Mouse (Mus musculus): ENCODE measurements at regions not wholly inside any gene's neighbourhood (a gene's known extent, or its start where the extent isn't known, plus 50 kb on each side); places are given as distances from the start of the nearest gene placed in this dataset.

- Histone ChIP-seq H3K27ac (ENCODE audit: low read length) (peak overlapping the region; percentile 50; the same call in 1 of the 2 replicates), H3K27me3 (ENCODE audit: insufficient read depth, low read length) (peaks cover 2% of the 10 kb centered on the region; the same call in 1 of the 2 replicates), H3K4me1 (ENCODE audit: insufficient read depth, low read length) (peaks cover 30% of the 10 kb centered on the region), H3K36me3 (ENCODE audit: insufficient read depth, low read length) (no peaks in the 10 kb centered on the region), H3K9ac (replicated peaks; ENCODE audit: low read length) (0 out of 2 replicates have a peak overlapping the region, but pooled peaks have one; percentile 13), H3K9me3 (ENCODE audit: low read length) (no peaks in the 10 kb centered on the region), H3K4me2 (replicated peaks; ENCODE audit: low read depth, low read length) (no peak overlapping the region), H3K4me3 (ENCODE audit: low read length) (no peak overlapping the region)
- 0 out of 2 replicates have a peak, but pooled peaks have one; percentile 29 for ATAC-seq (ENCODE audit: low FRiP score, low TSS enrichment)
- WGBS: 22% methylated on average over 13 of the region's 13 CpGs
These were observed 413.7 kb upstream of the Mgmt start for GRCm38 (mm10) chr7:136480641-136481202.

GRCm38 (mm10) chr7:136483237-136483636 is 411.2 kb upstream of the Mgmt start:
- H3K27ac ChIP-seq (ENCODE audit: low read length): no peak overlapping the region
- peaks cover 26% of the 10 kb centered on the region for H3K4me1 ChIP-seq (ENCODE audit: insufficient read depth, low read length)
- no peaks in the 10 kb centered on the region for H3K9me3 ChIP-seq (ENCODE audit: low read length)
- H3K27me3 ChIP-seq (ENCODE audit: insufficient read depth, low read length): peaks cover 7% of the 10 kb centered on the region; the same call in 1 of the 2 replicates
- H3K4me3 ChIP-seq (ENCODE audit: low read length): no peak overlapping the region
- H3K4me2 ChIP-seq (replicated peaks; ENCODE audit: low read depth, low read length): no peak overlapping the region
- no peaks in the 10 kb centered on the region for H3K36me3 ChIP-seq (ENCODE audit: insufficient read depth, low read length)
- no peak for ATAC-seq (ENCODE audit: low FRiP score, low TSS enrichment)
- no peak overlapping the region for H3K9ac ChIP-seq (replicated peaks; ENCODE audit: low read length)

DNA sequence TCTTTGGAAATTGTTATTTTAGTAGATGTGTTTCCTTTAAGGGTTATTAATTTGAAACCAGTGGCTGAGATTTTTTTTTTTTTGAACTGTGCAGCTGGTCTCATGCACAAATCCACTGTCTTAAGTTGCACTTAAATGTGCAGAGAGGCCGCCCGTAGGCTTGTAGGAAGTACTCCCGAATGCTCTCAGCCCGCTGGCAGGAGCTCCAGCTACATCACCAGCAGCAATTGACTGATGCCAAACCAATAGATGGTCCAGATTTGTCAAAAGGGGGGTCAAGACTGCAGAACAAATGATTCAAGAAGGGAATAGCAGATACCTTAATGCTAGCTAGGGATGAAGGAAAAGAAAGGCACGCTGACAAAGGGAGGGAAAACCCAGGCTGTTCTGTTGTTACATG is 406.9 kb upstream of the Mgmt start:
- 30% methylated on average over 5 of the region's 5 CpGs for WGBS
- Histone ChIP-seq H3K4me2 (replicated peaks; ENCODE audit: low read depth, low read length) (no peak overlapping the region), H3K9me3 (ENCODE audit: low read length) (no peaks in the 10 kb centered on the region), H3K9ac (replicated peaks; ENCODE audit: low read length) (no peak overlapping the region), H3K36me3 (ENCODE audit: insufficient read depth, low read length) (no peaks in the 10 kb centered on the region), H3K4me3 (ENCODE audit: low read length) (no peak overlapping the region), H3K27ac (ENCODE audit: low read length) (no peak overlapping the region), H3K4me1 (ENCODE audit: insufficient read depth, low read length) (peaks cover 6% of the 10 kb centered on the region; the same call in 1 of the 2 replicates), H3K27me3 (ENCODE audit: insufficient read depth, low read length) (peaks cover 25% of the 10 kb centered on the region; the same call in 1 of the 2 replicates)
- ATAC-seq (ENCODE audit: low FRiP score, low TSS enrichment): no peak

GRCm38 (mm10) chr7:136494862-136495261 is 399.6 kb upstream of the Mgmt start:
- H3K9me3 ChIP-seq (ENCODE audit: low read length): no peaks in the 10 kb centered on the region
- peaks cover 56% of the 10 kb centered on the region for H3K27me3 ChIP-seq (ENCODE audit: insufficient read depth, low read length)
- no peak overlapping the region for H3K4me2 ChIP-seq (replicated peaks; ENCODE audit: low read depth, low read length)
- H3K9ac ChIP-seq (replicated peaks; ENCODE audit: low read length): no peak overlapping the region
- H3K4me3 ChIP-seq (ENCODE audit: low read length): no peak overlapping the region
- no peak for ATAC-seq (ENCODE audit: low FRiP score, low TSS enrichment)
- H3K4me1 ChIP-seq (ENCODE audit: insufficient read depth, low read length): peaks cover 11% of the 10 kb centered on the region
- no peaks in the 10 kb centered on the region for H3K36me3 ChIP-seq (ENCODE audit: insufficient read depth, low read length)
- no peak overlapping the region for H3K27ac ChIP-seq (ENCODE audit: low read length)
- WGBS: 51% methylated on average over 3 of the region's 3 CpGs

- no peaks in the 10 kb centered on the region for H3K9me3 ChIP-seq (ENCODE audit: low read length)
- peak overlapping the region; percentile 42; the same call in 1 of the 2 replicates for H3K9ac ChIP-seq (replicated peaks; ENCODE audit: low read length)
- peak overlapping the region; percentile 28 for H3K4me2 ChIP-seq (replicated peaks; ENCODE audit: low read depth, low read length)
- ATAC-seq (ENCODE audit: low FRiP score, low TSS enrichment): no peak
- H3K36me3 ChIP-seq (ENCODE audit: insufficient read depth, low read length): no peaks in the 10 kb centered on the region
- peak overlapping the region; percentile 32; the same call in 1 of the 2 replicates for H3K27ac ChIP-seq (ENCODE audit: low read length)
- 42% methylated on average over 19 of the region's 19 CpGs for WGBS
- peaks cover 57% of the 10 kb centered on the region for H3K27me3 ChIP-seq (ENCODE audit: insufficient read depth, low read length)
- H3K4me1 ChIP-seq (ENCODE audit: insufficient read depth, low read length): peaks cover 8% of the 10 kb centered on the region
- no peak overlapping the region for H3K4me3 ChIP-seq (ENCODE audit: low read length)
These were observed 397.8 kb upstream of the Mgmt start for GRCm38 (mm10) chr7:136496335-136497242.

DNA sequence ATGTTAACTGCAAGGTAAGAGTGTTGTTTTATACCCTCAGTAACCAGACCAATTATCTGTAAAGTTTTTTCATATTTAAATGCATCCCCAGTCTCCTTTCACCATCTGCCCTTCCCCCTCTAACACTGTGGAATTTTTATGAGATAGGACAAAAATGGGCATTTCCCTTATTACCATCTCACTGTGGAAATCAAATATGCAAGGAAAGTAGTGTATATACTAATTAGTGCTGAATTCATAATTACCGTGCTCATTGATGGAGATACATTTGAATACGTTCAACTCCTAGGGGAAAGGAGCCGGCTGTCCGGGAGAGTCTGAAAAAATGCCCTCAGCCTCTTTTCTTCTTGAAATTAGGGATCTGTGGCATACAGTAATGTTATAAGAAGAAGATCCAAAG is 394.4 kb upstream of the Mgmt start:
- H3K4me1 ChIP-seq (ENCODE audit: insufficient read depth, low read length): peaks cover 23% of the 10 kb centered on the region
- no peak overlapping the region for H3K27ac ChIP-seq (ENCODE audit: low read length)
- 89% methylated on average over 4 of the region's 4 CpGs for WGBS
- no peak overlapping the region for H3K4me2 ChIP-seq (replicated peaks; ENCODE audit: low read depth, low read length)
- H3K9ac ChIP-seq (replicated peaks; ENCODE audit: low read length): no peak overlapping the region
- ATAC-seq (ENCODE audit: low FRiP score, low TSS enrichment): no peak
- H3K27me3 ChIP-seq (ENCODE audit: insufficient read depth, low read length): peaks cover 56% of the 10 kb centered on the region
- H3K36me3 ChIP-seq (ENCODE audit: insufficient read depth, low read length): no peaks in the 10 kb centered on the region
- no peaks in the 10 kb centered on the region for H3K9me3 ChIP-seq (ENCODE audit: low read length)
- no peak overlapping the region for H3K4me3 ChIP-seq (ENCODE audit: low read length)

- ATAC-seq (ENCODE audit: low FRiP score, low TSS enrichment): no peak
- H3K4me3 ChIP-seq (ENCODE audit: low read length): no peak overlapping the region
- H3K27me3 ChIP-seq (ENCODE audit: insufficient read depth, low read length): peaks cover 57% of the 10 kb centered on the region
- no peak overlapping the region for H3K9ac ChIP-seq (replicated peaks; ENCODE audit: low read length)
- H3K4me1 ChIP-seq (ENCODE audit: insufficient read depth, low read length): peaks cover 19% of the 10 kb centered on the region
- 90% methylated on average over 7 of the region's 7 CpGs for WGBS
- no peaks in the 10 kb centered on the region for H3K9me3 ChIP-seq (ENCODE audit: low read length)
- H3K36me3 ChIP-seq (ENCODE audit: insufficient read depth, low read length): no peaks in the 10 kb centered on the region
- no peak overlapping the region for H3K4me2 ChIP-seq (replicated peaks; ENCODE audit: low read depth, low read length)
- H3K27ac ChIP-seq (ENCODE audit: low read length): no peak overlapping the region
These were observed 393.3 kb upstream of the Mgmt start for GRCm38 (mm10) chr7:136501094-136501493.

DNA sequence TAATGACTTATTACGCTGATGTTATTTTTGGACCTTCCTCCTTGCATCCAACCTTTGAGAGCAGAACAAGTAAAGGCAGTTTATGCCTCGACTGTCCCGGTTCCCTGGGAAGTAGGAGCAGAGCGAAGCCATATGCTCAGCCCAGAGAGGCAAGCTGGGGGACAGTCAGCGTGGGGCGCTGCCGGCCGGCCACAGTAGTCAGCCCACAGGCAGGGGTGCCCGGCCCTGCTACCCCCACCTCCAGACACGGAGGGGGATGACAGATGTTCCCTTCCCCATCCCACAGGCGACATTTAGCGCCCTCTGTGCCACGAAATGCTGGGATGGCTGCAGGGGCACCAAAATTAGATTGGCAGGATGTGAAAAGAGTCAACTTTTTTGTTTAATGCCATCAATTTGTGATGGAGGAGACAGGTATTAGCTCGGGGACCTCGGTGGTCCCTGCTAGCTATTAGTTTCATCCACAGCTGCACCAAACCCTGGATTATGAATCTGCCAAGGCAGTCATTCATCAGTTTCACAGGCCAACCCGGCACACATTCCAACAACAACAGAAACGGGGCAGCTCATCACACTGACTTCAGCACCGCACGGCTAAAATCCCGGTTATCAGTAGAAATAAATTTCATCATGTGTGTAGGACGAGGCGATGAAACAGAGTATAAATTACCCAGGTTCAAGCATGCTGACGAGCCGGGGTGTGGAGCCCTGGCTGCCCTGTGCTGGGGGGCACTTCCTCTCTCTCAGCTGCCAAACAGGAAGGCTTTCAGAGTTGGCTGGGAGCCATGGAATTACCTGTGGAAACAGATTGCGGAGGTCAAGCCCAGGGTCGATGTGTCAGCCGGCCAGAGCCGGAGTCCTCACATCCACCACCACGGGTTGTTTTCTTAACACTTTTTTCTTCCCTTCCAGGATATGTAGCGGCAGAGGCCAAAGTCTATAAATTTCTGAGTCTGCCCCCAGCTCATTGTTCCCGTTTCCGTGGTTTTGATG is 392.3 kb upstream of the Mgmt start:
- Histone ChIP-seq H3K9me3 (ENCODE audit: low read length) (no peaks in the 10 kb centered on the region), H3K9ac (replicated peaks; ENCODE audit: low read length) (no peak overlapping the region; the same call in 1 of the 2 replicates), H3K4me2 (replicated peaks; ENCODE audit: low read depth, low read length) (peak overlapping the region; percentile 42), H3K27ac (ENCODE audit: low read length) (no peak overlapping the region; the same call in 1 of the 2 replicates), H3K27me3 (ENCODE audit: insufficient read depth, low read length) (peaks cover 53% of the 10 kb centered on the region), H3K36me3 (ENCODE audit: insufficient read depth, low read length) (no peaks in the 10 kb centered on the region), H3K4me3 (ENCODE audit: low read length) (no peak overlapping the region), H3K4me1 (ENCODE audit: insufficient read depth, low read length) (peaks cover 18% of the 10 kb centered on the region)
- WGBS: 16% methylated on average over 32 of the region's 32 CpGs
- ATAC-seq (ENCODE audit: low FRiP score, low TSS enrichment): peak; percentile 78

GRCm38 (mm10) chr7:136511389-136511788 is 383.0 kb upstream of the Mgmt start:
- 85% methylated on average over 6 of the region's 6 CpGs for WGBS
- H3K9ac ChIP-seq (replicated peaks; ENCODE audit: low read length): no peak overlapping the region

More at GRCm38 (mm10) chr7:136511389-136511788, 383.0 kb upstream of the Mgmt start:
- Histone ChIP-seq H3K9me3 (ENCODE audit: low read length) (no peaks in the 10 kb centered on the region), H3K4me3 (ENCODE audit: low read length) (no peak overlapping the region), H3K4me1 (ENCODE audit: insufficient read depth, low read length) (no peaks in the 10 kb centered on the region), H3K36me3 (ENCODE audit: insufficient read depth, low read length) (no peaks in the 10 kb centered on the region), H3K27me3 (ENCODE audit: insufficient read depth, low read length) (0 out of 2 replicates have a peak, but pooled peaks cover 10% of the 10 kb centered on the region), H3K4me2 (replicated peaks; ENCODE audit: low read depth, low read length) (no peak overlapping the region), H3K27ac (ENCODE audit: low read length) (no peak overlapping the region)
- no peak for ATAC-seq (ENCODE audit: low FRiP score, low TSS enrichment)

All from kidney, embryonic 16.5 days (tissue).